Mouse (Mus musculus) CH12.LX (cell line): ENCODE measurements around the gene Celf2. TPM values are rescaled to one million over a fixed set of nuclear protein-coding genes. Genes with fewer than 3 reads are reported as not detected.

Source experiments
- DNase-seq: peaks from one replicate; pipeline ENCODE4 v3.0.0-alpha.2; 2013; ENCODE audit errors: extremely low read depth
- H3K27ac ChIP-seq: 2 replicates; pipeline ENCODE4 v1.5.1; 2012; ENCODE audit warnings: low read depth, mild to moderate bottlenecking, control low read depth, moderate library complexity; ENCODE audit not compliant: insufficient read depth
- H3K27me3 ChIP-seq: replicated peaks from 2 replicates; pipeline ENCODE3; 2012; ENCODE audit warnings: inconsistent platforms
- H3K36me3 ChIP-seq, 2 experiments: replicated peaks in 1 of 2; 2 replicates each; pipeline versions ENCODE3 to v1.6.1; 2012; ENCODE audit warnings: inconsistent platforms in 1 of 2, low read length in 1 of 2, mild to moderate bottlenecking in 1 of 2, mixed read lengths in 1 of 2, moderate library complexity in 1 of 2; ENCODE audit not compliant: control insufficient read depth in 1 of 2, insufficient read depth in 1 of 2
- H3K4me1 ChIP-seq, 2 experiments: 2 replicates each; pipeline ENCODE4 v1.6.1; 2012; ENCODE audit warnings: inconsistent platforms in 1 of 2, moderate library complexity in 1 of 2; ENCODE audit not compliant: insufficient read depth in 2 of 2, control insufficient read depth in 1 of 2
- H3K4me2 ChIP-seq: 2 replicates; pipeline ENCODE4 v1.6.1; 2012; ENCODE audit warnings: low read depth, mild to moderate bottlenecking, control low read depth; ENCODE audit not compliant: poor library complexity, insufficient read depth, severe bottlenecking
- H3K4me3 ChIP-seq, 3 experiments: fragments of 150-350 bp in 1 of 3; sonication (generic) in 1 of 3; replicated peaks in 1 of 3; 2 replicates each; pipeline versions ENCODE3 to v1.5.1; 2011 to 2012; ENCODE audit warnings: low read depth in 2 of 3, low read length in 2 of 3, mild to moderate bottlenecking in 2 of 3, moderate library complexity in 2 of 3, control low read depth in 1 of 3, improper control_type of control experiment in 1 of 3, inconsistent platforms in 1 of 3, mixed read lengths in 1 of 3; ENCODE audit not compliant: poor library complexity in 1 of 3
- H3K79me2 ChIP-seq: replicated peaks from 2 replicates; pipeline ENCODE4 v1.6.1; 2012; ENCODE audit warnings: mild to moderate bottlenecking, moderate library complexity; ENCODE audit not compliant: control insufficient read depth, poor library complexity, insufficient read depth, severe bottlenecking; ENCODE audit errors: extremely low read depth
- H3K9ac ChIP-seq: 2 replicates; pipeline ENCODE4 v1.6.1; 2012; ENCODE audit warnings: low read depth, mild to moderate bottlenecking, control low read depth, moderate library complexity; ENCODE audit not compliant: insufficient read depth
- H3K9me3 ChIP-seq: replicated peaks from 2 replicates; pipeline ENCODE3; 2012; ENCODE audit warnings: low read length, inconsistent platforms, mixed read lengths
- BHLHE40 ChIP-seq: IDR thresholded peaks from 2 replicates; pipeline ENCODE4 v1.6.1; 2011; ENCODE audit warnings: mild to moderate bottlenecking, low read depth, low read length, improper control_type of control experiment
- CHD1 ChIP-seq: IDR thresholded peaks from 2 replicates; pipeline ENCODE4 v1.6.1; 2012; ENCODE audit warnings: low read depth, low read length, improper control_type of control experiment, inconsistent platforms
- CTCF ChIP-seq, 2 experiments: IDR thresholded peaks in 1 of 2; conservative IDR thresholded peaks in 1 of 2; 2 replicates each; pipeline ENCODE4 v1.5.1; 2011 to 2012; ENCODE audit warnings: low read depth in 2 of 2, low read length in 2 of 2, improper control_type of control experiment in 1 of 2, inconsistent platforms in 1 of 2, mild to moderate bottlenecking in 1 of 2, moderate library complexity in 1 of 2
- E2F4 ChIP-seq: IDR thresholded peaks from 2 replicates; pipeline ENCODE4 v1.6.1; 2011; ENCODE audit warnings: low read depth, low read length, improper control_type of control experiment; ENCODE audit not compliant: insufficient replicate concordance
- EP300 ChIP-seq: IDR thresholded peaks from 2 replicates; pipeline ENCODE4 v1.6.1; 2011; ENCODE audit warnings: low read length, improper control_type of control experiment
- ETS1 ChIP-seq: conservative IDR thresholded peaks from 2 replicates; pipeline ENCODE4 v1.6.1; 2012; ENCODE audit warnings: low read depth, mild to moderate bottlenecking, inconsistent platforms, low read length, improper control_type of control experiment, moderate library complexity
- GABPA ChIP-seq: IDR thresholded peaks from 2 replicates; pipeline ENCODE4 v1.6.1; 2012; ENCODE audit warnings: low read depth, low read length, improper control_type of control experiment, inconsistent platforms; ENCODE audit not compliant: insufficient replicate concordance
- HCFC1 ChIP-seq: IDR thresholded peaks from 2 replicates; pipeline ENCODE4 v1.6.1; 2012; ENCODE audit warnings: low read depth, mild to moderate bottlenecking, inconsistent platforms, low read length, improper control_type of control experiment
- JUND ChIP-seq: conservative IDR thresholded peaks from 2 replicates; pipeline ENCODE4 v1.6.1; 2011; ENCODE audit warnings: low read depth, low read length, improper control_type of control experiment
- MAFK ChIP-seq: IDR thresholded peaks from 2 replicates; pipeline ENCODE4 v1.6.1; 2011; ENCODE audit warnings: low read length, improper control_type of control experiment; ENCODE audit not compliant: insufficient replicate concordance
- MAX ChIP-seq: IDR thresholded peaks from 2 replicates; pipeline ENCODE4 v1.6.1; 2011; ENCODE audit warnings: low read length, improper control_type of control experiment
- MXI1 ChIP-seq: IDR thresholded peaks from 2 replicates; pipeline ENCODE4 v1.6.1; 2011; ENCODE audit warnings: mild to moderate bottlenecking, low read depth, low read length, improper control_type of control experiment
- MYC ChIP-seq: IDR thresholded peaks from 2 replicates; pipeline ENCODE4 v1.6.1; 2011; ENCODE audit warnings: low read depth, mild to moderate bottlenecking, improper control_type of control experiment, low read length
- NELFE ChIP-seq: IDR thresholded peaks from 2 replicates; pipeline ENCODE4 v1.6.1; 2011; ENCODE audit warnings: low read depth, low read length, improper control_type of control experiment
- NRF1 ChIP-seq: IDR thresholded peaks from 2 replicates; pipeline ENCODE4 v1.6.1; 2014; ENCODE audit warnings: low read depth, mild to moderate bottlenecking, inconsistent platforms, low read length, improper control_type of control experiment, moderate library complexity
- PAX5 ChIP-seq: IDR thresholded peaks from 2 replicates; pipeline ENCODE4 v1.6.1; 2012; ENCODE audit warnings: low read length, inconsistent platforms, mixed read lengths
- POLR2A ChIP-seq: IDR thresholded peaks from 2 replicates; pipeline ENCODE4 v1.6.1; 2011; ENCODE audit warnings: low read depth, mild to moderate bottlenecking, improper control_type of control experiment, low read length
- POLR2AphosphoS2 ChIP-seq: IDR thresholded peaks from 2 replicates; pipeline ENCODE4 v1.6.1; 2011; ENCODE audit warnings: low read depth, low read length, improper control_type of control experiment
- RAD21 ChIP-seq: IDR thresholded peaks from 2 replicates; pipeline ENCODE4 v1.6.1; 2011; ENCODE audit warnings: low read depth, mild to moderate bottlenecking, low read length, improper control_type of control experiment, moderate library complexity
- RCOR1 ChIP-seq: conservative IDR thresholded peaks from 2 replicates; pipeline ENCODE4 v1.6.1; 2012; ENCODE audit warnings: low read depth, mild to moderate bottlenecking, inconsistent platforms, low read length, improper control_type of control experiment
- TBP ChIP-seq: conservative IDR thresholded peaks from 2 replicates; pipeline ENCODE4 v1.6.1; 2011; ENCODE audit warnings: low read depth, low read length, improper control_type of control experiment
- TCF12 ChIP-seq: IDR thresholded peaks from 2 replicates; pipeline ENCODE4 v1.6.1; 2014; ENCODE audit warnings: low read depth, mild to moderate bottlenecking, inconsistent platforms, low read length, improper control_type of control experiment
- UBTF ChIP-seq: IDR thresholded peaks from 2 replicates; pipeline ENCODE4 v1.6.1; 2012; ENCODE audit warnings: low read depth, mild to moderate bottlenecking, inconsistent platforms, low read length, improper control_type of control experiment, moderate library complexity
- ZC3H11A ChIP-seq: IDR thresholded peaks from 2 replicates; pipeline ENCODE4 v1.6.1; 2012; ENCODE audit warnings: low read depth, mild to moderate bottlenecking, inconsistent platforms, low read length, improper control_type of control experiment
- ZKSCAN1 ChIP-seq: IDR thresholded peaks from 2 replicates; pipeline ENCODE4 v1.6.1; 2012; ENCODE audit warnings: low read depth, inconsistent platforms, low read length, improper control_type of control experiment, borderline replicate concordance
- ZMIZ1 ChIP-seq: IDR thresholded peaks from 2 replicates; pipeline ENCODE4 v1.6.1; 2012; ENCODE audit warnings: low read depth, mild to moderate bottlenecking, inconsistent platforms, low read length, improper control_type of control experiment
- dilution Hi-C: fragments of 300-500 bp; cut with MboI; formaldehyde crosslinking; loops from 2 replicates; pipeline ENCODE4 v1.14.3; 2020; ENCODE audit warnings: low sequenced_read_pairs; ENCODE audit not compliant: extremely low pct_unique_long_range_greater_than_20kb, extremely low pct_ligation_motif_present
- in situ Hi-C: fragments of 300-500 bp; cut with MboI; formaldehyde crosslinking; loops from 3 replicates; pipeline ENCODE4 v1.14.3; 2019; ENCODE audit warnings: low sequenced_read_pairs, low pct_ligation_motif_present, low pct_unique_long_range_greater_than_20kb, mixed read lengths
- polyA plus RNA-seq: library from polyadenylated mRNA; unstranded; fragments of >175 nt; gene quantifications from 2 replicates; pipeline ENCODE4 v1.2.1, GENCODE M21; 2012; ENCODE audit warnings: low read depth; ENCODE audit not compliant: insufficient read length
- total RNA-seq, 2 experiments: library from RNA; depleted of rRNA; stranded (reverse); fragments of 300-350 nt in 1 of 2; fragments of >200 nt in 1 of 2; gene quantifications; 2 replicates each; pipeline ENCODE4 v1.2.3; 2012 to 2014

Gene Celf2
- total and polyA plus RNA-seq, 3 experiments = 51.0 to 143 (median 103) TPM

GRCm38 (mm10) chr2:7530461-7531184 is 21.3 kb upstream of the Celf2 start:
- dilution Hi-C loops (no loop called here), in situ Hi-C loops (no loop called here)
- H3K9me3 ChIP-seq = no peaks in the 10 kb centered on the region
- H3K27me3 ChIP-seq = no peaks in the 10 kb centered on the region
- no peaks in the 10 kb centered on the region for H3K36me3 ChIP-seq
- H3K4me3 ChIP-seq = no peak overlapping the region
- H3K4me1 ChIP-seq = no peaks in the 10 kb centered on the region
- H3K9ac ChIP-seq = no peak overlapping the region
- DNase-seq = no peak
- no peak overlapping the region for H3K4me2 ChIP-seq
- TF ChIP-seq ETS1 = no peak
- TF ChIP-seq MAX = no peak
- no peak for TF ChIP-seq MXI1
- TF ChIP-seq HCFC1 = no peak
- TF ChIP-seq PAX5 = no peak
- TF ChIP-seq ZC3H11A = no peak
- no peak for TF ChIP-seq TCF12
- no peak for TF ChIP-seq ZMIZ1
- no peak for TF ChIP-seq BHLHE40
- TF ChIP-seq NRF1 = no peak
- TF ChIP-seq E2F4 = no peak
- no peak overlapping the region for H3K27ac ChIP-seq
- no peaks in the 10 kb centered on the region for H3K79me2 ChIP-seq

GRCm38 (mm10) chr2:7529637-7530036 is 20.3 kb upstream of the Celf2 start:
- no peak overlapping the region for H3K27ac ChIP-seq
- H3K9ac ChIP-seq = no peak overlapping the region
- TF ChIP-seq RCOR1 (no peak), MAFK (0 out of 2 replicates have a peak, but pooled peaks have one; percentile 13)
- no peaks in the 10 kb centered on the region for H3K9me3 ChIP-seq
- dilution Hi-C loops = no loop called here
- H3K27me3 ChIP-seq = no peaks in the 10 kb centered on the region
- H3K4me1 ChIP-seq = no peaks in the 10 kb centered on the region
- no peak overlapping the region for H3K4me2 ChIP-seq
- H3K4me3 ChIP-seq = no peak overlapping the region
- no peaks in the 10 kb centered on the region for H3K36me3 ChIP-seq
- in situ Hi-C loops = no loop called here
- H3K79me2 ChIP-seq = no peaks in the 10 kb centered on the region
- no peak for DNase-seq

GRCm38 (mm10) chr2:7526696-7527095 is 17.3 kb upstream of the Celf2 start:
- Histone ChIP-seq H3K4me1 (no peaks in the 10 kb centered on the region), H3K9me3 (no peaks in the 10 kb centered on the region), H3K79me2 (no peaks in the 10 kb centered on the region), H3K4me3 (no peak overlapping the region), H3K4me2 (no peak overlapping the region), H3K27ac (no peak overlapping the region), H3K36me3 (no peaks in the 10 kb centered on the region), H3K9ac (no peak overlapping the region), H3K27me3 (no peaks in the 10 kb centered on the region)
- in situ Hi-C loops = no loop called here
- dilution Hi-C loops = no loop called here
- DNase-seq = no peak
- TF ChIP-seq POLR2A = no peak
- TF ChIP-seq POLR2AphosphoS2 = no peak
- no peak for TF ChIP-seq NELFE
- TF ChIP-seq EP300 = no peak
- TF ChIP-seq CTCF (conservative IDR thresholded peaks at IDR 0.05 in 1 of 2, IDR thresholded peaks at IDR 0.05 in 1 of 2; ENCODE audit: low read depth in 2 of 2, low read length in 2 of 2) = no peak
- no peak for TF ChIP-seq MAFK
- TF ChIP-seq ZKSCAN1 = no peak
- no peak for TF ChIP-seq ZMIZ1
- no peak for TF ChIP-seq CHD1
- no peak for TF ChIP-seq TBP
- TF ChIP-seq UBTF = no peak
- TF ChIP-seq RAD21 = no peak
- no peak for TF ChIP-seq JUND
- no peak for TF ChIP-seq ZC3H11A
- no peak for TF ChIP-seq GABPA
- no peak for TF ChIP-seq MYC
- TF ChIP-seq HCFC1 = no peak
- TF ChIP-seq E2F4 = no peak
